ENCODE assay signal across 9 mouse cellular contexts in the genomic region with DNA sequence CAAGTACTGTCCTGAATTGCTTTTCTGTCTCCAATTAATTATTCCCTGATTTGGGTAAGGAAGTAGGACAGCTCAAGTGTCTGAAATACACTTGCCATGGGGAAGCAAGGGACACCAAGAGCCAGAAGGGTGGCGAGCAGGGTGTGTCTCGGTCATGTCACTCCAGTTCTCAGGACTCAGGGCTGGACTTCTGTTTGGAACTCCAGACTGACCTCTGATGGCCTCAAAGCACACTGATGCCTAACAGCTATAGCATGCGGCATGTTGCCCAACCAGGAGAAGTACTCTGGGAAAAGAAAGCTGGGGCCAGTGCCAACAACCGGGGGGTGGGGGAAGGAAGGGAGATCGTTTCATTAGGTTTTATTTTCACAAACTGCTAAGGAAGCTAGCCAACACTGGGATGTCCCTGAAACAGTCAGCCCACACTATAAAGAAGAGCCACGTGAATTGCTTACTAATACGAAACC.
DNase-seq lines count a peak whose midpoint lies in the region; ATAC-seq lines count a peak whose summit lies in the region.
"Had no signal": no experiment of that assay in that cellular context is flagged by ENCODE, and none has a peak within 500 bp of the region (broad histone marks: within the 10 kb centered on the region; RNA-seq: fewer than 3 reads in every experiment).

No protein-coding gene starts in this region.

- DNase-seq in hindbrain, embryonic 10.5 days (ENCODE audit: low spot score) = no peak
- peak; percentile 87 for DNase-seq in NIH3T3 (ENCODE audit: low read depth)
- DNase-seq in cerebellum, adult 9-10 months = peak; percentile 65
- no peak for DNase-seq in spleen, adult 12 weeks (ENCODE audit: low spot score)
- DNase-seq in urinary bladder, postnatal 10 days (ENCODE audit: low spot score) = no peak
- DNase-seq: liver, embryonic 13.5 days had no signal

- no peak overlapping the region for H3K9ac ChIP-seq in hindbrain, embryonic 13.5 days
- H3K9ac ChIP-seq in heart, embryonic 15.5 days = no peak overlapping the region
- no peak overlapping the region for H3K9ac ChIP-seq in lung, embryonic 16.5 days (ENCODE audit: low read length)
- H3K9ac ChIP-seq: liver, embryonic 13.5 days had no signal

- H3K4me2 ChIP-seq in hindbrain, embryonic 13.5 days = no peak overlapping the region
- no peak overlapping the region for H3K4me2 ChIP-seq in heart, embryonic 15.5 days
- 0 out of 2 replicates have a peak overlapping the region, but pooled peaks have one; percentile 3 for H3K4me2 ChIP-seq in lung, embryonic 16.5 days (ENCODE audit: low read depth, low read length)
- H3K4me2 ChIP-seq: liver, embryonic 13.5 days had no signal

- 0 out of 2 replicates have a peak, but pooled peaks cover 2% of the 10 kb centered on the region for H3K27me3 ChIP-seq in hindbrain, embryonic 13.5 days
- H3K27me3 ChIP-seq in hindbrain, embryonic 10.5 days (ENCODE audit: insufficient read depth, poor library complexity, severe bottlenecking) = no peaks in the 10 kb centered on the region
- H3K27me3 ChIP-seq in heart, embryonic 15.5 days = no peaks in the 10 kb centered on the region
- H3K27me3 ChIP-seq in lung, embryonic 16.5 days (ENCODE audit: control insufficient read depth, insufficient read depth, low read depth, low read length) = no peaks in the 10 kb centered on the region
- H3K27me3 ChIP-seq: liver, embryonic 13.5 days had no signal

- H3K4me3 ChIP-seq in hindbrain, embryonic 13.5 days = no peak overlapping the region
- no peak overlapping the region for H3K4me3 ChIP-seq in hindbrain, embryonic 10.5 days
- no peak overlapping the region for H3K4me3 ChIP-seq in heart, embryonic 15.5 days
- no peak overlapping the region for H3K4me3 ChIP-seq in lung, embryonic 16.5 days (ENCODE audit: low read length)
- H3K4me3 ChIP-seq: liver, embryonic 13.5 days had no signal

- ATAC-seq in hindbrain, embryonic 13.5 days (ENCODE audit: low FRiP score) = 0 out of 2 replicates have a peak, but pooled peaks have one; percentile 17
- no peak for ATAC-seq in heart, embryonic 15.5 days (replicated peaks; ENCODE audit: insufficient number of reproducible peaks, insufficient read depth, low FRiP score, low read depth)
- ATAC-seq in lung, embryonic 16.5 days (ENCODE audit: low read depth) = peak; percentile 74

- H3K27ac ChIP-seq in hindbrain, embryonic 13.5 days = no peak overlapping the region
- H3K27ac ChIP-seq in hindbrain, embryonic 10.5 days = no peak overlapping the region
- H3K27ac ChIP-seq in heart, embryonic 15.5 days = peak overlapping the region; percentile 21; the same call in 1 of the 2 replicates
- no peak overlapping the region for H3K27ac ChIP-seq in lung, embryonic 16.5 days (ENCODE audit: low read length)
- H3K27ac ChIP-seq: liver, embryonic 13.5 days had no signal

- WGBS in hindbrain, embryonic 13.5 days = 83% methylated on average over 7 of the region's 7 CpGs
- WGBS in hindbrain, embryonic 10.5 days = 89% methylated on average over 7 of the region's 7 CpGs
- WGBS in heart, embryonic 15.5 days = 47% methylated on average over 7 of the region's 7 CpGs
- WGBS in lung, embryonic 16.5 days = 43% methylated on average over 7 of the region's 7 CpGs

- no peaks in the 10 kb centered on the region for H3K9me3 ChIP-seq in hindbrain, embryonic 13.5 days
- no peaks in the 10 kb centered on the region for H3K9me3 ChIP-seq in hindbrain, embryonic 10.5 days
- no peaks in the 10 kb centered on the region for H3K9me3 ChIP-seq in heart, embryonic 15.5 days (replicated peaks)
- H3K9me3 ChIP-seq in lung, embryonic 16.5 days (ENCODE audit: control insufficient read depth, low read length) = no peaks in the 10 kb centered on the region
- H3K9me3 ChIP-seq: liver, embryonic 13.5 days had no signal

- no peaks in the 10 kb centered on the region for H3K4me1 ChIP-seq in hindbrain, embryonic 13.5 days (replicated peaks)
- no peaks in the 10 kb centered on the region for H3K4me1 ChIP-seq in hindbrain, embryonic 10.5 days (replicated peaks)
- peaks cover 11% of the 10 kb centered on the region for H3K4me1 ChIP-seq in heart, embryonic 15.5 days (replicated peaks)
- H3K4me1 ChIP-seq in lung, embryonic 16.5 days (replicated peaks; ENCODE audit: control insufficient read depth, insufficient read depth, low read length) = peaks cover 9% of the 10 kb centered on the region
- H3K4me1 ChIP-seq: liver, embryonic 13.5 days had no signal

- H3K36me3 ChIP-seq in hindbrain, embryonic 13.5 days = no peaks in the 10 kb centered on the region
- no peaks in the 10 kb centered on the region for H3K36me3 ChIP-seq in hindbrain, embryonic 10.5 days
- no peaks in the 10 kb centered on the region for H3K36me3 ChIP-seq in heart, embryonic 15.5 days
- no peaks in the 10 kb centered on the region for H3K36me3 ChIP-seq in lung, embryonic 16.5 days (ENCODE audit: control insufficient read depth, insufficient read depth, low read length)
- H3K36me3 ChIP-seq: liver, embryonic 13.5 days had no signal

Comparison
In these comparisons a context has a peak if more than half of its experiments do, and no peak if none do; other contexts are left out.
1. DNase-seq: peak in NIH3T3 (single experiment) and cerebellum, adult 9-10 months (single experiment); none in hindbrain, embryonic 10.5 days (single experiment), spleen, adult 12 weeks (single experiment) and urinary bladder, postnatal 10 days (single experiment).